Mouse (Mus musculus): ENCODE measurements around the gene Gpr89. TPM values are rescaled to one million over a fixed set of nuclear protein-coding genes. Genes with fewer than 3 reads are reported as not detected.

Gene Gpr89
- total RNA-seq, 2 experiments from 2014 or later: 34.7 to 38.5 TPM

GRCm38 (mm10) chr3:96823701-96824100 is 81.4 kb downstream of the Gpr89 start:
- no peak for DNase-seq

- DNase-seq: no peak
Measured at GRCm38 (mm10) chr3:96821581-96821980, 83.6 kb downstream of the Gpr89 start.

- peak; percentile 18 to 48 for DNase-seq
Measured at GRCm38 (mm10) chr3:96820116-96820915, 84.8 kb downstream of the Gpr89 start.

Other genes starting within 250 kb of the Gpr89 start
- gene Ankrd35, start 235.2 kb downstream of the Gpr89 start, total RNA-seq (2021): 1 to 10 TPM; 1.3 to 3.9 TPM
- gene Pias3, start 209.0 kb downstream of the Gpr89 start, total RNA-seq (2021): 10 to 100 TPM; 24.2 to 24.4 TPM
- gene Nudt17, start 196.8 kb downstream of the Gpr89 start, total RNA-seq (2021): under 1 TPM; 0.49 to 0.66 TPM
- gene Polr3c, start 177.7 kb downstream of the Gpr89 start, total RNA-seq (2021): 10 to 100 TPM; 24.4 to 32.0 TPM
- gene Rnf115, start 177.7 kb downstream of the Gpr89 start, total RNA-seq (2021): 10 to 100 TPM; 37.4 to 43.1 TPM
- gene Pdzk1, start 76.1 kb downstream of the Gpr89 start, total RNA-seq (2021): not detected
- under 1 TPM in 1 of 2 experiments, not detected in 1; 0.16 TPM for gene Cd160, start 76.0 kb downstream of the Gpr89 start, total RNA-seq (2021)
- 1 to 10 TPM in 1 of 2 experiments, under 1 TPM in 1; 0.76 to 3.6 TPM for gene Gja5, start 653 bp downstream of the Gpr89 start, total RNA-seq (2021)
- gene Gja8, start 20.7 kb upstream of the Gpr89 start, total RNA-seq (2021): not detected

Measured in adrenal gland, postnatal 36 days (tissue).